Mouse (Mus musculus) MEL-GATA-1-ER (cell line): ENCODE measurements at regions not wholly inside any gene's neighbourhood (a gene's known extent, or its start where the extent isn't known, plus 50 kb on each side); places are given as distances from the start of the nearest gene placed in this dataset.

Experiments
- DNase-seq: peaks from one replicate; pipeline ENCODE4 v3.0.0-alpha.2; 2012; ENCODE audit warnings: low read depth; ENCODE audit errors: extremely low read depth

DNA sequence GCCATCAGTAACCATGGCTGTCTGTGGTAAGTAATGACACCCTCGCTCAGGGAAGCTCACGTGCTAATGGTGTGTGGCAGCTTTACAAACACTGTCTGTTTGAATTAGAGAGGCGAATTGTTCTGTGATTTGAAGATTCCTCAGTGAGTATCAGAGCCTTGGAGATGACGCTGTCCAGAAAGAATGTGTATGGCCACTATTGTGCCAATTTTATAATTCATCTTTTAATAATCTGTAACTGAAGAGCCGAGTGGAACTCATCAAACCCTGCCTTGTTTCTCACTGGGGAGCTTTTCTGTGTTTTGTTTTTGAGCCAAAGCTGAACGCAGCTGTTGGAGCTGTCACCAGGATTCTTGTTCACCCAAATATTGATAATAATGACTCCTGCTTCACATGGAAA is 171.7 kb downstream of the Dact1 start:
- DNase-seq = no peak

DNA sequence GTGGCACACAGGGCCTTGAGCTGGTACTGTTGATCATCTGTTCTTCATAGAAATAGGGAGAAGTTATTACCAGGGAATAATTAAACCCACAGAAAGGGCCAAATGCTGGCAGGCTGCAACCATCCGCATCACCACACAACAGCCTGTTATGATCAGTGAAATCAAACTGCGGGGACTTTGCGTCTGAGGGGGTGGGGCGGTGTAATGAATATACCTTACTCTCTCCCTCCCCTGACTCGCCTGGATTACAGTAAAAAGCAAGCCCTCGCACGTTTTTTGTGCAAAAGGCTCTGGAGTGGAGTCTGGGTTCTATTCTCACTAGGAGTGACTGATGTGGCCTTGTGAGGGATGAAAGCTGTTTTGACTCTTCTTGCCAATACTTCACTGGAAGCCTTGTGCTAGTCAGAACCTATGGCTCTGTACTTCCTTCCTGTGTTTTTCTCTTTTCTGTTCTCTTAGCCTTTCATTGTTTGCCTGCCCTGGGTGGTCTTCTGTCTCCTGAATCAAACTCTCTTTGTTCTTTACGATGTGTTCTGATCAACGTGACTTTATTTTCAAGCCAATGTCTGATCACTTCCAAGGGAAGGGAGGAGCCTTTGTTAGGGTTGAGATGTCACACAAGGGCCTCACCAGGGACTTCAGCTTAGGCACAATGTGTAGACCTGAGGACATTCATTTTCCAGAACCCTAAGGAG is 172.4 kb downstream of the Dact1 start:
- DNase-seq = no peak

DNA sequence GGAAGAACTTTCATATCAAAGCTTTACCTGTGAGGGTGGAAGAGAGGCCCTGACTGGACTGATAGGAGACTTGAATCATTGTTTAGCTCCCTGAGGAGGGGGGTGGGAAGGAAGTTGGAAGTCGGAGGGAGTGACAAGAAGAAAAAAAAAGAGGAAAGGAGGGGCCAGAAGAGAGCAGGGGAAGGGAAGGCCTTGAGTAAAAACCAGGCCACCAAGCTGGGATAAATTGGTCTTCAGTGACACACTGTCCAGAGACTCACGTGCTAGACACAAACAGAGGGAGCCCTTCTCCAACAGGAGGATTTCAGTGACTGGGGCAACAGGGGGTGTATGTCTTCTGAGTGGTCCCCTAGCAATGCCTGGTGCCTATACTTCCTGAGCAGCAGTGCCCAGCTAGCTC is 172.9 kb downstream of the Dact1 start:
- no peak for DNase-seq

DNA sequence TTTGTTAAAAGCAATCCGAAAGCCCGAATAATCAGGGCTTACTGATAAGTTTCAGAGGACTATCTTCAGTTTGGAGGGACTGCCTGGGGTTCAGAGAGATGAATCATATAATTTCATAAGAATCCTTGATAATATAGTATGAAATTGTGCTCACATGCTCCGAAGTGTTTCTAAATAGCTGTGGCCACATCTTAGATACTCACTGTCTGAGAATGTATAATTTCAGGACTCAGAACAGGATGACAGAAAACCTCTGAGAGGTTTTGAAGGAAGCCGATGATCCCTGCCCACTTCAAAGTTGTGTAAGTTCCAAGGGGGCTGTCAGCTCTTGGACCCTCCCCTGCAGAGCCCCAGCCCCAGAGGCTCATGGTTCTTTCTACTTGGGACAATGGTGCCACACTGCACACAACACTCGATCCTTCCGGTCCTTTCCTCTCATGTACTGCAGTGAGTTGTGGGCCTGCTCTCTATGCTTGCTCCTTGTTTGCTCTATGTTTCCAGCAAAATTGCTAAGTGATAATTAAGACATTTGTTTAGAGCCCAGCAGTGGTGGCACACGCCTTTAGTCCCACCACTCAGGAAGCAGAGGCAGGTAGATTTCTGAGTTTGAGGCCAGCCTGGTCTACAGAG is 174.0 kb downstream of the Dact1 start:
- DNase-seq = no peak

DNA sequence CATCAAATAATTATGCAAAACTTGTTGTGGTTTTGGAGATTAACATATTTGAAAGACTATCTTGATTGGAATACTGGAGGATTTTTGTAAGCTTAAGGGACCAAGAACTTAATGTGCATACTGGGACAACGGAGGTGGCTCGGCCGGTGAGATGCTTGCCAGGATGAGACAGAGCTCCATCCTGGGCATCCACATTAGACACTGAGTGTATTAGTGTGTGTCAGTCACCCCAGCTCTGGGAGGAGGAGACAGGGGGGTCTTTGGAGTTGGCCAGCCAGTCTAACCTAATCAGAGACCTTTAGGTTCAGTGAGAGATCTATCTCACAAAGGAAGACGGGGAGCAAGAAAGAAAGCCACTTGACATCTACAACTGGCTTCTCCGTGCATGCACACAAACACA is 174.6 kb downstream of the Dact1 start:
- DNase-seq = no peak

DNA sequence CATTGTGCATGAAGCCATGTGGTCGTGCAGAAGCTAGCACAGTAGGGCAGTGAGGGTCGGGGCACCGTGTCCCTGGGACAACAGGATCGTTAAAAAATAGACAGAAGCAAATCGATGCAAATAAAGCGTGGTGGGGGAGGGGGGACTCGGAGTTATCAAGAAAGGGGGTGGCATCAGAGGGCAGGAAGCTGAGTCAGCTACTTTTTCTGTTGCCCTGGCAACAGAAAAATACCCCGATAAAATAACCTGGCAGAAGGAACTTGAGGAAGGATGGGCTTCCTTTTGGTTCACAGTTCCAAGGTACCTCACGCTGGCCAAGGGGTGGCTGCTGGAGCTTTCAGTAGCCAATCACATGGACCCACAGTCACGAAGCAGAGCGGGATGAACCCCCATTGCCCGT is 176.4 kb downstream of the Dact1 start:
- no peak for DNase-seq

DNA sequence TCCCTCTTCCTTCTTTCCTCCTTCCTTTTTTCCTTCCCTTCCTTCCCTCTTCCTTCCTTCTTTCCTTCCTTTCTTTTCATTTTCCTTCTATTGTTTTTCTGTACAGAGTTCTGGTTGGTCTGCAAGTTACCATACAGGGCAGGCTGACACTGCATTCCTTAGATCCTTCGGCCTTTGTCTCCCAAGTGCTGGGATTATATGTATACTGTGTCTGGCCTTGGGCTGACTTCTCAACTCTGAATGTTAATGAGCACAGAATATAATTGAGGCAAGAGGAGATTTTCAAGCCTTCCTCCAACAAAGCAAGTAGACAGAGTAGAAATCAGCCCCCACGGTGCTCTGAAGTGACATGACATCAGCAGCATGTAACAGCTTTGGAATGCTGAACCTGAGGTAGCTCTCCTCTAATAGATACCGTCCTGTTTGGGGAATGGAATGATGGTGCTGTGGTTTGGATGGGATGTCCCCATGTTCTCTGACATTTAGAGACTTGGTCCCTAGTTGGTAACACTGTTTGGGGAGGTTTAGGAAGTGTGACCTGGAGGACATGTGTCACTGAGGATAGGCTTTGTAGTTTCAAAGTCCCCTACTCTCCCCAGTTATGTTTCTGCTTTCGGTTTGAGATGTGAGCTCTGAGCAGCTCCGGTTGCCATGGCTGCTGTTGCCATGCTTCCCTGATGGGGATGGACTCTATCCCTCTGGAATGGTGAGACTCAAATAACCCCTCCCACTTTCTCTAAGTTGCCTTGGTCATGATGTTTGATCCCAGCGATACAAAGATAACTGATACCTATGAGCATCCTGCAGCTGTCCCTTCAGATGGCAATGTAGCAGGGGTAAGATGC is 178.1 kb downstream of the Dact1 start:
- no peak for DNase-seq

DNA sequence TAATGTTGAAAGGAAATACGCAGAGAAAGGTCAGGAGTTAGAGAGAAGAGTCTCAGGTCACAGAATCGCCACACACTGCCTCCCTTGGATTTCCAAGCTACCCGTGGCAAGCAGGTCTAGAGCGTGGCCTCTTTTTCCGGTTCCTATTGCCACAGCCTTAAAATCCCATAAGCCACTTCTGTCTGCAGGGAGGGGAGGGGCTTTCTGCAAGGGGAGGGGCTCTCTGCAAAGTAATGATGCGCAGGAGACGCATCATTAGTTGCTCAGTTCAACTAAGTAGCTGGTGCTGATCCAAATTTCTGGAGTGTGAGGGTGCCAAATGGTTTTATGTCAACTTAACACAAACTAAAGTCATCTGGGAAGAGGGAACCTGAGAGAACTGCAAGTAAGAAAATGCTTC is 179.6 kb downstream of the Dact1 start:
- no peak for DNase-seq

DNA sequence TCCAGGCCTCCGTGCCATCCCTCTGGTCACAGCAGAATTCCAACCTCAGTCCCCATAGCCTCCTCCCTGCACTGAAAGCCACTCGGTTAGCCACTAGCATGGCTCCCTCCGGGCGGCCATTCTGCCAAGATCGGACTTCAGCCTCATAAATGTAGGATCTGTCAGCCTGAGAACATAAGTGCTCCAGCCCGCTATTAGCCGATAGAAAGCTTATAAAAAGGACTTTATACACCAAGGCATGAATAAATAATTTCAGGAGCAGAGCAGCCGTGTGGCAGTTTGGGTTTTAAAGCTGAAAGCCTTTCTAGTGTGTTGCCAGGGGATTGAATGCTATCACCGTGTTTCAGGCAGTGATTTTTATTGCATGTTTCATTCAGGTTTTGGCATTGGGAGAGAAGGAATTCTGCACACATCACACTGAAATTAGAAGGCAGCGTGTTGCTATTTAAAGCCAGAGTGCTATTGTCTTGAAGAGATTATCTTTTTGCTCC is 185.2 kb downstream of the Dact1 start:
- no peak for DNase-seq

DNA sequence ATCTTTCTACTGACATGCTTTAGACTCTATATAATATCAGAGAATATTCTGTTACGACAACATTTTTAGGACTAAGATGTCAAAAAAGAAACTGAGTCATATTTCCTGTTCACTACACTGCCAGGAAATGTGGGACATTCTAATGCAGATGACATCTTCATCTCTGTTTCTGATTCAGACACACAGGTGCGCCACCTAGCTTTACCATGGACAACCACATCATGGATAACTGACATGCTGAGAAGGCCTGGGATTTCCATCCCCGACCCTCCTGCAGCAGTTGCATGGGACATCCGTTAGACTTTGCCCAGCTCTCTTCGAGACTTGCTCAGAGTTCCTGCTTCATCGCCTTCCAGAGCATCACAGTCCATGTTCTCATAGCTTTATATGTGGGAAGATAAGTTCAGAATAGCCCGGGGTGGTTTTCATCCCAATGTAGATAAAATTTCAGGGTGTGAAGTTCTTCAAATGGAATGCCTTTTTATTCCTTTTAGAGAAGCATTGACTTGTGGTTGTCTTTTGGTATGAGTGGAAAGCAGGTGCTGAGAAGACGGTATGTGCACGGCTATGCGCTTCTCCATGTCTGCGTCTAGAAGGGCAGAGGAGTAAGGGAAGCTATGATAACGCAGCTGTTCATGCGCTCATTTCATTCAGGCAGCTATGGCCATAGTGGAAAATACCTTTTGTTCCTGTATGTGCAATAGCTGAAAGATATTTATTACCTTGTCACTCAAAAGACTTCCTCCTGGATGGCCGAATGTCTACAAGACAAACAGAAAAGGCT is 188.8 kb downstream of the Dact1 start:
- DNase-seq = no peak

DNA sequence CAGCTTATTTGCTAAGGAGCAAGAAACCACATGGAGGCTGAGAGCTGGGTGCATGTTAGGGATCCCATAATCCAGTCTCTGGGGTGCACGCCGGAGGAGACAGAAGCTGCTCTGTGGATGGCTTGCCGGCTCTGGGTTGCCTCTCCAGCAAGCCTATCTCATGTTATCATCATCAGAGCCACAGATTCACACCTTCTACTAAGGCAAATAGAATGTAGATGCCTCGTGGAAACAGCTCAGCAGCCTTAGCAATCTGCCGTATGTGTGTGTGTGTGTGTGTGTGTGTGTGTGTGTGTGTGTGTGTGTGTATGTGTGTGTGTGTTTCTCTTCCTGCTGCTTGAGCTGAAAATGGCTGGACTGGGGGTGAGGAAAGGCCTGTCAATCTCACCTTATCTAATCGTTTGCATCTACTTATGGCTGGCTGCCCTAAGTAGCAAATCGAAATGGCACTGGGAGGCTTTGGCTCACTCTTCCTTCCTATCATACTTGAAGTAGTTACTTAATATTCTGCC is 191.7 kb downstream of the Dact1 start:
- DNase-seq = no peak

DNA sequence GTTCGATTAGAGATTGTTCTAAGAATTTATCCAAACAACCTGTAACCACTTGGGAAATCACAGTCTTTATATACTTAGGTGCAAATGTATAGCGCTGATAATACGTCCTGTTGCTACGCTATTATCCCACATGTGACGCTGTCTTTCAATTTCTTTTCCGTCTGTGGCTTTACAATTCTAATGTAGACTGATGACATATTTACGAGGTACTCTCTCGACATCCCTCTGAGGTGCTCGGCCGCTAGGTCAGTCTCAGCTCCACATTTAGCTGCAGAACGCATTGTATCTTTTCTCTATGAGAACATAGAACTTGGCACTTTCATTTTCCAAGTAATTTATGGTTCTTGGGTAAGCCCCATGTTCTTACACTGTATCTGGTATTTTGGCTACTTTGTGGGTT is 193.6 kb downstream of the Dact1 start:
- DNase-seq = no peak

DNA sequence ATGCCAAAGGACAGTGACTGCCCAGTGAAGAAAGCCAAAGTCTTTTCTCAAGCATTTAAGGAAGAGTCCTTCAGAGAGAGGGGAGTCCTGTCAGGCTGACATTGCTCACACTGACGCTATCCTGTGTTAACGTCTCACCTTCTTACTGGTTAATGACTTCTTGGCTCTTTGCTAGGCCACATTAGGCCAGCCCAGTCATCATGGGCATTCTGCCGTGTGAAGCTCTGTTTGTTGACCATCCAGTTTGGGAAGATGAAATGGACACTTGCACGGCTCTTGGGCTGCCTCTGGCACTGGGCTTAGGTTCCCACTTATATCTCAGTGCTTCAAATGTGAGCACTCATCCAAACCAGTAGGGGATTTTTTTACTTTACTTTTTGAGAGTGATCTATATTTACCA is 196.5 kb downstream of the Dact1 start:
- DNase-seq = no peak

DNA sequence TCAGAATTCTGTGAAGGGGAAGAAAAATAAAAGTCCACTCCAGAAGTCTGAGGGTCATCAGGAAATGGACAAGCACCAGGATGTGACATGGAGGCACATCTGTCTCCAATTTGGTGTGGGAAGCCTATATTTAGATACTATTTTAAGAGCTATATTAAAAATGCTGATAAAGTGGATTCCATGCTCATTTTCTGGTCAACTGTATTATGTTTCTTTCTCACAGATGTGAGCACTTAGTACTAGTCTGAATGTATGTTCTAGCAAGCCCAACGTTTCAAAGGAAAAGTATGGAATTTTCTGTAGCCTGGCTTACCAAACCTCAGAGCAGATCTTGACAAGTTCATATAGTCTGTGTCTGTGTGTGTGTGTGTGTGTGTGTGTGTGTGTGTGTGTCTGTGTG is 197.0 kb downstream of the Dact1 start:
- no peak for DNase-seq

DNA sequence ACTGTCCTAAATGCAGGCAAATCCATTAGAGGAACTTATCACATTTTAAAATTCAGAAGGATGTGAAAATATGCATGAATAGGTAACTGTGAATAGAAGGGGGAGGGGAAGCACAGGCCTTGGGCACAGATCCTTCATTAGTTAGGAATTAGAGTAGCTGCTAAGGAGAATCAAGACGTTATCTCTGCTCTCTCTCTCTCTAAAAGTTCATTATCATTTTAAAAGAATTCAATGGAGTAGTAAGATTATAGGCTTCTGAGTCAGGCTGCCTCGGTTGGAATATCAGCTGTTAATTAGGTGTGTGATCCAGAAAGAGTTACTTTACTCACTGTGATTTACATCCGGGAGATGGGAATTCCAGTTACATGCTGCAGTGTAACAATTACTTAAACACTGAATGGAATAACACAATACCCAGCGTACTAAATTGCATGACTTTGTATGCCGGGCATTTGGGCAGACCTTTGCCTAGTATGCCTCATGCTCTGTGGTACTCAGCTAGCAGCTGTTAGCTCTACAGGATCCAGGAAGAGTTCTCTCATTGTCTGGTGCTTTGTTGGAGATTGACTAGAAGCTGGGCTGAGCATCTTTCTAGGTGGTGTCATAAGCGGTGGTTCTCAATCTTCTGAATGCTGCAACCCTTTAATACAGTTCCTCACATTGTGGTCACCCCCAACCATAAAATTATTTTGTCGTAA is 203.4 kb downstream of the Dact1 start:
- DNase-seq = no peak

DNA sequence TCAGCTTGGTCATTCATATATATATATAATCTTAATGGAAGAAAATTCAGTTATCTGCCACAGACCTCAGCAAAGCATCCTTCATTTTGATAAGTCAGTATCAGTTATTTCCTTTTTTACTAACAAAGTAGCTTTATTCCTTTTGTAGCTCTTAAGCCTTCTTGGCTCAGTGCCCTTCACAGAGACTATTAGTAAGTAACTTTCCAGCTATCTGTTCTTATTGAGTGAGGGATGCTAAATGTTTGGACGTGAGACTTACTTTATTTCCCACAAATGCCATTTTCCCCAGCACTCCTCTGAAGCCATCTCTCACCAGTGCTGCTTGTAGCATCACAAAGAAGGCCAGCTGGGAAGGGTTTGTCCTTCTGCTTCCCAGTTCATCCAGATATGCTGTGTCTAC is 209.8 kb downstream of the Dact1 start:
- DNase-seq = no peak

DNA sequence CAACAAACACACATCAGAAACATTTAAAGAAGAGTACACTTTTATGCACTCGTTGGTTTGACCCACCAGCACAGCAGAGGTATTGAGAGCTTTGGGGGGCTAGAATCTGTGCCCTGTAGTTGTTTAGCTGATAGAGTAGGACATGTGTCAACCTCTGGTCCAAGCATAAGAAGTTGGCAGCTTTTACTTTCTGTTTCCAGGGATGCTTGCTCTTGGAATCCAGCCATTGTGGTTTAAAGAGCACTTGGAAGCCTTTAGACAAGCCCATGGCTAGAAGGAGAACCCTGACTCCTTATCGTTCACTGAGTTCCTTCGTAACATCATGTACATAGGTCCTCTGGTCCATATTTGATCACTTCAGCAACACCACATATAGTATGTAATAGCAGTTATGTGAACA is 212.3 kb downstream of the Dact1 start:
- no peak for DNase-seq

DNA sequence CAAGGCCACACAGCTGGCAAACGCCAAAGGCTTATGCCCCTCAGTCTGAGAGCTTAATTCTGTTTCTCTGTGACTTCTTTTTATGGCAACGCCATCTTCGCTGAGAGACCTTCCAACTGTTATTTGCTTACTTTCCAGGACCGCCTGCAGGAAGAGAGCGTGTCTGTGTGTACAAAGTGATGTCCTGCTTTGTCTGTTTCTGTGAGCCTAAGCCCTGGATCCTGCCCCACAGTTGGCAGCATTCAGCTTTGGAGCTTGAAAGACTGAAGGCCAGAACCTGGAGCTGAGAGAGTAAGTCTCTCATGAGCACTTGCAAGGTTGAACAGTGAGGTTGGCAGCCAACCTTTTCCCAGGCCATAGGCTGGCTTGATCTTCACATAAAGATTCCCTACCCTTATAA is 212.8 kb downstream of the Dact1 start:
- DNase-seq = no peak

DNA sequence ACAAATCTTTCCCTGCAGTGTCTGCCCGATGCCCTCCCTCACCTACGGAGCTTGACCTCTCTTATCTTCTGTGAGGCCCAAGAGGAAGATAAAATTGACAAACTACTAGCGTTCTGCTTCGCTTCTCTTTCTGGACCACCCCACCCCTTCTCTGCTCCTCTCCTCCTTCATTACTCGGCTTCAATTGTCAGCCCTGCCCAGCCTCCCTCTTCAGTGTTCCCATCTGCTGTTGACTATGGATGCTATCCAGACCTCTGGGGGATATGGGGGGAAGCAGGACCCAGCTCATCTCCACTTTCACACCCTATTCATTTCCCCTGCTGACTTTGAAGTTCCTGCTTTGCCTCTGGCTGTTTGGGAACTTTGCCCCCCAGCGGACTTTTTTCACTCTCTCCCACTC is 214.5 kb downstream of the Dact1 start:
- no peak for DNase-seq

DNA sequence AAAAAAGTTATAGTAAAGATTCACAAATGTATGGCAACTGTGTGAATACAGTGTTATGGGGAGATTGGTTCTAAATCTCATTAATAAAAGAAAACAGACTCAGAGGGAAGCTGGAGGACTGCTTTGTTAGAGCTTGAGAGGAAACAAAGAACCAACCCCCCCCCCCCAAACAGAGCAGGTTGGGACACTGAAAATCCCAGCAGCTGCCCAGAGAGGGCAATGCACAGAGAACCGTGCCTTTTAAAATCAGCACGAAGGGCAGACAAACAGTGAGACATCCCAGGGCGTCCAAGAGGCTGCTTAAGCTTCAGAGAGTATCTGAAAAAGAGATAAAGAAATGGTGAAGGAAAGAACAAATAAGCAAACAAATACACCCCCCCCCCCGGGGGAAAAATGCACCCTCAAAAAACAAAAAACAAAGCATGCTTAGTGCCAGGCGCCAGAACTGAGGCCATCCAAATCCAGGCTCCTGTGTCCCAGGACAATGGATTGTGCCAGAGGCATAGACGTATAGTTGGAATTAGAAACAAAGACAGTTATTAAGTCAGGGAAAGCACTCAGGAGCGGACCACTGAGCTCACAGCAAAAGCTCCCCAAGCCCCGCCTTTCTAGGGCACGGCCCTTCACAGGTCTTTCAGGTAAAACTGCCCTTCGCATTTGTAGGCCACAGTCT is 215.7 kb downstream of the Dact1 start:
- DNase-seq = no peak
